Mouse (Mus musculus): Measurements from ENCODE around the gene Prdx6b. TPM values are rescaled to one million over a fixed set of nuclear protein-coding genes. Genes with fewer than 3 reads are reported as not detected.

Gene Prdx6b
- total RNA-seq (2021): not detected

GRCm38 (mm10) chr2:80292172-80292571, at the start of gene Prdx6b:
TSS of gene Prdx6b (plus strand) at chr2:80292472.
- intact Hi-C loops (cut with DNase I): no loop called here
- DNase-seq: no peak

- intact Hi-C loops (cut with DNase I): no loop called here
- no peak for DNase-seq
Observed at GRCm38 (mm10) chr2:80247466-80247865, 44.8 kb upstream of the Prdx6b start.

- intact Hi-C loops (cut with DNase I): no loop called here
- DNase-seq: no peak
Observed at GRCm38 (mm10) chr2:80247868-80248267, 44.4 kb upstream of the Prdx6b start.

- intact Hi-C loops (cut with DNase I): no loop called here
- DNase-seq: peak in 1 of 2 experiments; percentile 10
Observed at GRCm38 (mm10) chr2:80259888-80260672, 32.2 kb upstream of the Prdx6b start.

GRCm38 (mm10) chr2:80266894-80267293, 25.4 kb upstream of the Prdx6b start:
- peak; percentile 76 to 78 for DNase-seq
- intact Hi-C loops (cut with DNase I): loop anchor here (1.0 kb wide), 1 partner anchor 402 kb away; no protein-coding TSS in a partner anchor

GRCm38 (mm10) chr2:80268053-80268452, 24.2 kb upstream of the Prdx6b start:
- intact Hi-C loops (cut with DNase I): no loop called here
- peak in 1 of 2 experiments; percentile 28 for DNase-seq

GRCm38 (mm10) chr2:80271431-80271830, 20.8 kb upstream of the Prdx6b start:
- peak in 1 of 2 experiments; percentile 22 for DNase-seq
- intact Hi-C loops (cut with DNase I): no loop called here

GRCm38 (mm10) chr2:80273038-80273437, 19.2 kb upstream of the Prdx6b start:
- no peak for DNase-seq
- intact Hi-C loops (cut with DNase I): no loop called here

- no peak for DNase-seq
- intact Hi-C loops (cut with DNase I): no loop called here
Observed at GRCm38 (mm10) chr2:80273763-80274162, 18.5 kb upstream of the Prdx6b start.

- DNase-seq: peak; percentile 41 to 45
Observed at GRCm38 (mm10) chr2:80275136-80275535, 17.1 kb upstream of the Prdx6b start.

GRCm38 (mm10) chr2:80282214-80282613, 10.1 kb upstream of the Prdx6b start:
- intact Hi-C loops (cut with DNase I): no loop called here
- no peak for DNase-seq

More at GRCm38 (mm10) chr2:80275136-80275535, 17.1 kb upstream of the Prdx6b start:
- intact Hi-C loops (cut with DNase I): no loop called here

- intact Hi-C loops (cut with DNase I): no loop called here
- DNase-seq: no peak
Observed at GRCm38 (mm10) chr2:80286397-80286796, 5.9 kb upstream of the Prdx6b start.

GRCm38 (mm10) chr2:80298334-80298733, 6.1 kb downstream of the Prdx6b start:
- intact Hi-C loops (cut with DNase I): no loop called here
- no peak for DNase-seq

GRCm38 (mm10) chr2:80300806-80301205, 8.5 kb downstream of the Prdx6b start:
- intact Hi-C loops (cut with DNase I): no loop called here

GRCm38 (mm10) chr2:80303957-80304356, 11.7 kb downstream of the Prdx6b start:
- intact Hi-C loops (cut with DNase I): no loop called here
- no peak for DNase-seq

More at GRCm38 (mm10) chr2:80300806-80301205, 8.5 kb downstream of the Prdx6b start:
- no peak for DNase-seq

- no peak for DNase-seq
- intact Hi-C loops (cut with DNase I): no loop called here
Observed at GRCm38 (mm10) chr2:80307701-80308100, 15.4 kb downstream of the Prdx6b start.

- intact Hi-C loops (cut with DNase I): no loop called here
- no peak for DNase-seq
Observed at GRCm38 (mm10) chr2:80309775-80310174, 17.5 kb downstream of the Prdx6b start.

- no peak for DNase-seq
- intact Hi-C loops (cut with DNase I): no loop called here
Observed at GRCm38 (mm10) chr2:80310772-80311171, 18.5 kb downstream of the Prdx6b start.

- DNase-seq: no peak
- intact Hi-C loops (cut with DNase I): no loop called here
Observed at GRCm38 (mm10) chr2:80311350-80311749, 19.1 kb downstream of the Prdx6b start.

- no peak for DNase-seq
- intact Hi-C loops (cut with DNase I): no loop called here
Observed at GRCm38 (mm10) chr2:80314201-80314600, 21.9 kb downstream of the Prdx6b start.

- DNase-seq: no peak
- intact Hi-C loops (cut with DNase I): no loop called here
Observed at GRCm38 (mm10) chr2:80314854-80315241, 22.6 kb downstream of the Prdx6b start.

All from heart, postnatal 10 days (tissue).